Comparison of ENCODE assay signal across 23 mouse cellular contexts in the genomic region with DNA sequence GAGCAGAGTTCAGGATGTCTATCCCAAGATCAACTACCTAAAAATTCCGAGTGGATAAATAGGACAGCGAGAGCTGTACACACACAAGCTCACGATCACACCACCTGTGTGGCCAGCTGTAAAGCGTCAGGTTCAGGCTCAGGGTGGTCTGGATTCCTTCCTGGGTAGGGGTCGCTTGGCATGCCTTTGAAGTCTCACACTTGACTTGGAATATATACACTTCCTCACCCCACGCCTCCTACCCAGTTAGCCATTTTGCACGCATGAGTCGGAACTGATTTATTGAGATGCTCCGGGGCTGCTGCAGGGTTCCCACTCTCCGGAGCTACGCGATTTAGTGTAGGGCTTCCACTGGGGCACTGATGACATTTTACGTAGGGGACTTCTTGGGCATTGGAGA. TPM values are rescaled to one million over a fixed set of nuclear protein-coding genes. Genes with fewer than 3 reads are reported as not detected.
DNase-seq lines count a peak whose midpoint lies in the region; ATAC-seq and TF ChIP-seq lines count a peak whose summit lies in the region.
"Had no signal": no experiment of that assay in that cellular context is flagged by ENCODE, and none has a peak within 500 bp of the region (broad histone marks: within the 10 kb centered on the region; RNA-seq: fewer than 3 reads in every experiment).

No protein-coding gene starts in this region.

- no peaks in the 10 kb centered on the region for H3K36me3 ChIP-seq in hindbrain, embryonic 10.5 days
- no peaks in the 10 kb centered on the region for H3K36me3 ChIP-seq in hindbrain, postnatal 0 days (ENCODE audit: insufficient read depth, low read length)
- H3K36me3 ChIP-seq in lung, embryonic 14.5 days (ENCODE audit: insufficient read depth) = no peaks in the 10 kb centered on the region
- H3K36me3 ChIP-seq in limb, embryonic 10.5 days = no peaks in the 10 kb centered on the region
- no peaks in the 10 kb centered on the region for H3K36me3 ChIP-seq in forebrain, embryonic 13.5 days (ENCODE audit: poor library complexity, severe bottlenecking)
- H3K36me3 ChIP-seq: embryonic facial prominence, embryonic 15.5 days; hindbrain, embryonic 15.5 days; liver, embryonic 15.5 days; midbrain, embryonic 13.5 days; neural tube, embryonic 12.5 days had no signal

- peaks cover 2% of the 10 kb centered on the region; the same call in 1 of the 2 replicates for H3K4me1 ChIP-seq in hindbrain, embryonic 10.5 days (replicated peaks)
- no peaks in the 10 kb centered on the region for H3K4me1 ChIP-seq in hindbrain, postnatal 0 days (ENCODE audit: insufficient read depth, low read length)
- no peaks in the 10 kb centered on the region for H3K4me1 ChIP-seq in lung, embryonic 14.5 days (ENCODE audit: insufficient read depth)
- H3K4me1 ChIP-seq in limb, embryonic 10.5 days = peaks cover 24% of the 10 kb centered on the region
- H3K4me1 ChIP-seq in forebrain, embryonic 13.5 days = no peaks in the 10 kb centered on the region
- H3K4me1 ChIP-seq: hindbrain, embryonic 15.5 days; midbrain, embryonic 13.5 days had no signal

- no peak for ATAC-seq in hindbrain, postnatal 0 days
- no peak; the same call in 1 of the 2 replicates for ATAC-seq in lung, embryonic 14.5 days (ENCODE audit: insufficient read depth)
- no peak for ATAC-seq in forebrain, embryonic 13.5 days
- ATAC-seq: CD4-positive, CD25-positive, alpha-beta regulatory T cell, adult 4 months; forebrain, embryonic 16.5 days; intestine, postnatal 0 days; lung, postnatal 0 days; midbrain, embryonic 13.5 days had no signal

- no peak overlapping the region for H3K4me3 ChIP-seq in hindbrain, embryonic 10.5 days
- H3K4me3 ChIP-seq in hindbrain, postnatal 0 days (ENCODE audit: low read length) = no peak overlapping the region
- no peak overlapping the region for H3K4me3 ChIP-seq in lung, embryonic 14.5 days (ENCODE audit: low read depth, low read length)
- H3K4me3 ChIP-seq in limb, embryonic 10.5 days = no peak overlapping the region
- no peak overlapping the region for H3K4me3 ChIP-seq in forebrain, embryonic 13.5 days
- H3K4me3 ChIP-seq: embryonic facial prominence, embryonic 15.5 days; hindbrain, embryonic 15.5 days; liver, embryonic 15.5 days; midbrain, embryonic 13.5 days; neural tube, embryonic 12.5 days had no signal

- no peak for TF ChIP-seq CTCF in hindbrain, postnatal 0 days (IDR thresholded peaks at IDR 0.05; ENCODE audit: low read depth)
- no peak for TF ChIP-seq CTCF in lung, embryonic 14.5 days (IDR thresholded peaks at IDR 0.05; ENCODE audit: low read depth)

- no peak overlapping the region for H3K27ac ChIP-seq in hindbrain, embryonic 10.5 days
- no peak overlapping the region for H3K27ac ChIP-seq in hindbrain, postnatal 0 days
- no peak overlapping the region for H3K27ac ChIP-seq in lung, embryonic 14.5 days (ENCODE audit: low read depth)
- H3K27ac ChIP-seq in limb, embryonic 10.5 days = no peak overlapping the region
- H3K27ac ChIP-seq in forebrain, embryonic 13.5 days = no peak overlapping the region
- H3K27ac ChIP-seq: embryonic facial prominence, embryonic 15.5 days; hindbrain, embryonic 15.5 days; midbrain, embryonic 13.5 days; neural tube, embryonic 12.5 days had no signal

- H3K27me3 ChIP-seq in hindbrain, embryonic 10.5 days (ENCODE audit: insufficient read depth, poor library complexity, severe bottlenecking) = no peaks in the 10 kb centered on the region
- no peaks in the 10 kb centered on the region for H3K27me3 ChIP-seq in hindbrain, postnatal 0 days (ENCODE audit: insufficient read depth, low read length)
- no peaks in the 10 kb centered on the region for H3K27me3 ChIP-seq in lung, embryonic 14.5 days (ENCODE audit: insufficient read depth, low read length)
- no peaks in the 10 kb centered on the region for H3K27me3 ChIP-seq in limb, embryonic 10.5 days (ENCODE audit: low read depth, poor library complexity, severe bottlenecking)
- H3K27me3 ChIP-seq in forebrain, embryonic 13.5 days = no peaks in the 10 kb centered on the region
- H3K27me3 ChIP-seq: embryonic facial prominence, embryonic 15.5 days; hindbrain, embryonic 15.5 days; midbrain, embryonic 13.5 days; neural tube, embryonic 12.5 days had no signal

- 78% methylated on average over 13 of the region's 13 CpGs for WGBS in hindbrain, embryonic 10.5 days
- WGBS in hindbrain, postnatal 0 days = 72% methylated on average over 13 of the region's 13 CpGs
- WGBS in lung, embryonic 14.5 days = 29% methylated on average over 13 of the region's 13 CpGs
- 49% methylated on average over 13 of the region's 13 CpGs for WGBS in limb, embryonic 10.5 days
- 84% methylated on average over 13 of the region's 13 CpGs for WGBS in forebrain, embryonic 13.5 days

- H3K9ac ChIP-seq in hindbrain, postnatal 0 days (replicated peaks; ENCODE audit: low read length) = no peak overlapping the region
- H3K9ac ChIP-seq in lung, embryonic 14.5 days = no peak overlapping the region
- no peak overlapping the region for H3K9ac ChIP-seq in forebrain, embryonic 13.5 days
- H3K9ac ChIP-seq: embryonic facial prominence, embryonic 15.5 days; hindbrain, embryonic 15.5 days; liver, embryonic 15.5 days; midbrain, embryonic 13.5 days; neural tube, embryonic 12.5 days had no signal

- H3K9me3 ChIP-seq in hindbrain, embryonic 10.5 days = no peaks in the 10 kb centered on the region
- H3K9me3 ChIP-seq in hindbrain, postnatal 0 days (ENCODE audit: low read length) = no peaks in the 10 kb centered on the region
- no peaks in the 10 kb centered on the region for H3K9me3 ChIP-seq in lung, embryonic 14.5 days (ENCODE audit: low read depth, low read length)
- H3K9me3 ChIP-seq in limb, embryonic 10.5 days (replicated peaks) = no peaks in the 10 kb centered on the region
- no peaks in the 10 kb centered on the region for H3K9me3 ChIP-seq in forebrain, embryonic 13.5 days (replicated peaks)
- H3K9me3 ChIP-seq: embryonic facial prominence, embryonic 15.5 days; hindbrain, embryonic 15.5 days; liver, embryonic 15.5 days; midbrain, embryonic 13.5 days; neural tube, embryonic 12.5 days had no signal

- DNase-seq in hindbrain, embryonic 10.5 days (ENCODE audit: low spot score) = peak; percentile 8
- DNase-seq in hindbrain, postnatal 0 days (ENCODE audit: low spot score) = no peak
- peak; percentile 7 for DNase-seq in lung, embryonic 14.5 days
- no peak for DNase-seq in lung, postnatal 10 days
- DNase-seq in embryo, embryonic 10 days (ENCODE audit: low spot score) = peak; percentile 20
- peak; percentile 50 for DNase-seq in limb, embryonic 10.5 days (ENCODE audit: low spot score)
- no peak for DNase-seq in right cerebral cortex, postnatal 14 days
- DNase-seq: cerebellum, adult 11-12 months; cerebellum, postnatal 10 days; gastrocnemius, postnatal 14 days; heart, postnatal 4 days; kidney, postnatal 4 days; retina, postnatal 1 day had no signal

- H3K4me2 ChIP-seq in hindbrain, postnatal 0 days (ENCODE audit: low read depth, low read length) = no peak overlapping the region
- H3K4me2 ChIP-seq in lung, embryonic 14.5 days = no peak overlapping the region
- H3K4me2 ChIP-seq in forebrain, embryonic 13.5 days = no peak overlapping the region
- H3K4me2 ChIP-seq: embryonic facial prominence, embryonic 15.5 days; hindbrain, embryonic 15.5 days; liver, embryonic 15.5 days; midbrain, embryonic 13.5 days; neural tube, embryonic 12.5 days had no signal

RNA-seq across cellular contexts. Expression of a gene that starts 20.7 kb away (rescaled TPM):
- polyA plus RNA-seq in hindbrain, embryonic 10.5 days (2016; fragmentation: Nextera tagmentation; extraction: Ambion mirVana) = 17.1 and 19.7 TPM in 2 replicates
- 28.1 and 32.6 TPM in 2 replicates for total RNA-seq in hindbrain, postnatal 0 days (2014; rRNA removed)
- polyA plus RNA-seq in hindbrain, postnatal 0 days (2015; fragmentation: Nextera tagmentation; extraction: Ambion mirVana) = 13.5 and 14.1 TPM in 2 replicates
- 27.1 and 27.8 TPM in 2 replicates for polyA plus RNA-seq in lung, embryonic 14.5 days (2014; fragmentation: Nextera tagmentation; extraction: Ambion mirVana)
- 19.4 and 21.7 TPM in 2 replicates for polyA plus RNA-seq in limb, embryonic 10.5 days (2016; fragmentation: Nextera tagmentation; extraction: Ambion mirVana)
- 19.8 and 21.4 TPM in 2 replicates for polyA plus RNA-seq in forebrain, embryonic 13.5 days (2015; fragmentation: Nextera tagmentation; extraction: Ambion mirVana)

Comparison
In these comparisons a context has a peak if more than half of its experiments do, and no peak if none do; other contexts are left out.
1. DNase-seq: peak in hindbrain, embryonic 10.5 days (single experiment), lung, embryonic 14.5 days (single experiment), embryo, embryonic 10 days (single experiment) and limb, embryonic 10.5 days (single experiment); none in hindbrain, postnatal 0 days (single experiment), lung, postnatal 10 days (single experiment) and right cerebral cortex, postnatal 14 days (single experiment).